Comparison of ENCODE assay signal across 30 mouse cellular contexts in the genomic region with DNA sequence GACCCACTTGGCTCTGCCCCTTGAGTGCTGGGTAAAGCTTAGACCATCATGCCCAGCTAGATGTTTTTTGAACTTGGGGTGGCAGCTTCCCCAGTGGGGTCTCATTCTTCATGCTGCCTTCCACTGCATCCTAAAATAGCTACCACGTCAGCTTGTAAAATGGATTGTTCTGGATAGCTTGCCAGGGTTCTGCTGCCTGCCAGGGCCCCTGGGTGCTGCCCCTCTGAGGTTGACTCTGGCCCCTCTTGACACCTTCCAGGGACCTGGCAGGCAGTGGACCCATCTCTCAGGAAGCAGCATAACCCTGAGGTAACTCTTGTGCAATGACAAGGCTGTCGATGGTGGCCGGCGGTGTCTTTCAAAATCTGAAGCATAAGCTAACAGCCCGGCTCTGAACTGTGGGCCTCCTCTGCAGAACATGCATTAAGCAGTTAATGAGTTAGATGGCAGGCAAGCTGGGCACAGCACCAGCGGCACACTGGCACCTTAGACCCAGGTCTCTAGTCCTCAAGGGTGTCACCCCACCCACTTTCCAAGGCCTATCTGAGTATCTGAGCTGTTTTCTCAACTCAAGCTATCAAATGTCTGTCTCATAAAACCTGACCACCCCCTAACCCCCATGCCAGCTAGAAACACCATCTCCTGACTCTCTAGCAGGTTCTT. TPM values are rescaled to one million over a fixed set of nuclear protein-coding genes. Genes with fewer than 3 reads are reported as not detected.
A peak's percentile ranks its signal among the peaks of the same experiment; 100 is the strongest.
DNase-seq lines count a peak whose midpoint lies in the region; ATAC-seq and TF ChIP-seq lines count a peak whose summit lies in the region.
"Had no signal": no experiment of that assay in that cellular context is flagged by ENCODE, and none has a peak within 500 bp of the region (broad histone marks: within the 10 kb centered on the region; RNA-seq: fewer than 3 reads in every experiment).

No protein-coding gene starts in this region.

- TF ChIP-seq CTCF in gastrocnemius, adult 2 months (IDR thresholded peaks at IDR 0.05): no peak
- TF ChIP-seq CTCF in bone marrow, adult 2 months (IDR thresholded peaks at IDR 0.05; ENCODE audit: control insufficient read depth, insufficient read depth, low read length): no peak

- H3K4me3 ChIP-seq in gastrocnemius, adult 2 months: peak overlapping the region; percentile 60
- H3K4me3 ChIP-seq in heart, embryonic 16.5 days (ENCODE audit: low read length): no peak overlapping the region
- no peak overlapping the region for H3K4me3 ChIP-seq in bone marrow, adult 2 months (replicated peaks; ENCODE audit: control insufficient read depth, low read depth, low read length)
- H3K4me3 ChIP-seq in liver, embryonic 16.5 days (ENCODE audit: low read depth, low read length): no peak overlapping the region
- H3K4me3 ChIP-seq: forebrain, embryonic 13.5 days; hindbrain, embryonic 10.5 days; limb, embryonic 13.5 days; lung, embryonic 15.5 days; stomach, embryonic 15.5 days had no signal

- H3K4me2 ChIP-seq in heart, embryonic 16.5 days (ENCODE audit: low read depth, low read length): no peak overlapping the region
- no peak overlapping the region for H3K4me2 ChIP-seq in liver, embryonic 16.5 days (ENCODE audit: low read depth, low read length)
- H3K4me2 ChIP-seq: forebrain, embryonic 13.5 days; limb, embryonic 13.5 days; lung, embryonic 15.5 days; stomach, embryonic 15.5 days had no signal

- DNase-seq in gastrocnemius, adult 2 months: peak; percentile 78
- DNase-seq in gastrocnemius, postnatal 36 days: no peak
- no peak for DNase-seq in heart, postnatal 10 days
- DNase-seq in retina, postnatal 1 day: no peak
- no peak for DNase-seq in lung, adult 18-20 months
- DNase-seq: adrenal gland, postnatal 10 days; cerebellum, adult 9-10 months; kidney, adult 11 months; kidney, postnatal 4 days; lung, postnatal 4 days; right cerebral cortex, adult 18-20 months; right cerebral cortex, postnatal 4 days; thymus, adult 18-20 months; thymus, postnatal 4 days had no signal

- ATAC-seq in heart, embryonic 16.5 days (replicated peaks; ENCODE audit: extremely low read depth, insufficient read depth, low FRiP score): no peak
- ATAC-seq in liver, embryonic 16.5 days (ENCODE audit: low read depth): no peak
- ATAC-seq: forebrain, embryonic 13.5 days; hindbrain, postnatal 0 days; midbrain, embryonic 16.5 days had no signal

- intact Hi-C loops in gastrocnemius, adult 2 months (cut with DNase I): no loop called here
- intact Hi-C loops in gastrocnemius, postnatal 36 days (cut with DNase I): no loop called here
- intact Hi-C loops in heart, postnatal 10 days (cut with DNase I): no loop called here

- H3K27ac ChIP-seq in gastrocnemius, adult 2 months: peak overlapping the region; percentile 97
- peak overlapping the region; percentile 60 for H3K27ac ChIP-seq in heart, embryonic 16.5 days (ENCODE audit: low read length)
- H3K27ac ChIP-seq in bone marrow, adult 2 months (ENCODE audit: control insufficient read depth, insufficient read depth, low read depth, low read length, poor library complexity): peak overlapping the region; percentile 66
- peak overlapping the region; percentile 15; the same call in 1 of the 2 replicates for H3K27ac ChIP-seq in liver, embryonic 16.5 days (ENCODE audit: low read length)
- H3K27ac ChIP-seq: forebrain, embryonic 13.5 days; hindbrain, embryonic 10.5 days; hindbrain, postnatal 0 days; limb, embryonic 13.5 days; lung, embryonic 15.5 days; stomach, embryonic 15.5 days had no signal

- H3K9me3 ChIP-seq in heart, embryonic 16.5 days (replicated peaks; ENCODE audit: control insufficient read depth, low read length): no peaks in the 10 kb centered on the region
- H3K9me3 ChIP-seq in liver, embryonic 16.5 days (replicated peaks; ENCODE audit: control insufficient read depth, low read length): no peaks in the 10 kb centered on the region
- H3K9me3 ChIP-seq: forebrain, embryonic 13.5 days; G1E; hindbrain, embryonic 10.5 days; limb, embryonic 13.5 days; lung, embryonic 15.5 days; stomach, embryonic 15.5 days had no signal

- no peak overlapping the region; the same call in 1 of the 2 replicates for H3K9ac ChIP-seq in heart, embryonic 16.5 days (ENCODE audit: low read length)
- H3K9ac ChIP-seq in liver, embryonic 16.5 days (ENCODE audit: low read depth, low read length): no peak overlapping the region
- H3K9ac ChIP-seq: forebrain, embryonic 13.5 days; limb, embryonic 13.5 days; lung, embryonic 15.5 days; stomach, embryonic 15.5 days had no signal

- peaks cover 45% of the 10 kb centered on the region for H3K4me1 ChIP-seq in heart, embryonic 16.5 days (ENCODE audit: control insufficient read depth, insufficient read depth, low read length)
- peaks cover 11% of the 10 kb centered on the region for H3K4me1 ChIP-seq in bone marrow, adult 2 months (ENCODE audit: control insufficient read depth, insufficient read depth, low read length)
- H3K4me1 ChIP-seq in liver, embryonic 16.5 days (ENCODE audit: control insufficient read depth, low read depth, low read length): peaks cover 34% of the 10 kb centered on the region

- H3K27me3 ChIP-seq in heart, embryonic 16.5 days (ENCODE audit: control insufficient read depth, insufficient read depth, low read length): no peaks in the 10 kb centered on the region
- no peaks in the 10 kb centered on the region for H3K27me3 ChIP-seq in liver, embryonic 16.5 days (ENCODE audit: control insufficient read depth, insufficient read depth, low read depth, low read length)
- H3K27me3 ChIP-seq: limb, embryonic 13.5 days; lung, embryonic 15.5 days; stomach, embryonic 15.5 days had no signal

- peaks cover 45% of the 10 kb centered on the region for H3K36me3 ChIP-seq in heart, embryonic 16.5 days (ENCODE audit: control insufficient read depth, insufficient read depth)
- H3K36me3 ChIP-seq in liver, embryonic 16.5 days (ENCODE audit: control insufficient read depth, insufficient read depth): peaks cover 66% of the 10 kb centered on the region

- no peak for TF ChIP-seq POLR2A in bone marrow, adult 2 months (IDR thresholded peaks at IDR 0.05; ENCODE audit: borderline replicate concordance, control insufficient read depth, low read depth, low read length)

- 82% methylated on average over 6 of the region's 6 CpGs for WGBS in heart, embryonic 16.5 days
- 42% methylated on average over 6 of the region's 6 CpGs for WGBS in bone marrow, adult 2 months
- WGBS in liver, embryonic 16.5 days (ENCODE audit: insufficient replicate concordance): 77% methylated on average over 6 of the region's 6 CpGs

RNA-seq across cellular contexts. Expression of a gene that starts 5.4 kb away (rescaled TPM):
- 1 to 10 TPM in 1 of 2 experiments, under 1 TPM in 1; 0.86 to 1.6 TPM for total RNA-seq in gastrocnemius, adult 2 months (2021)
- total RNA-seq in gastrocnemius, postnatal 36 days (2021): under 1 TPM; 0.57 to 0.89 TPM
- polyA plus RNA-seq in heart, embryonic 16.5 days (2015; fragmentation: Nextera tagmentation; extraction: Ambion mirVana): 0.92 and 2.4 TPM in 2 replicates
- 1 to 10 TPM; 1.5 to 2.5 TPM for total RNA-seq in heart, postnatal 10 days (2021)
- 9.5 and 12.3 TPM in 2 replicates for polyA plus RNA-seq in bone marrow, adult 2 months (2011; ENCODE audit: insufficient read depth, insufficient read length, low replicate concordance, missing spikeins)
- polyA plus RNA-seq in liver, embryonic 16.5 days (2015; fragmentation: Nextera tagmentation; extraction: Ambion mirVana): 0.38 and 0.64 TPM in 2 replicates
- total RNA-seq: hindbrain, postnatal 0 days had no signal

RNA-seq across cellular contexts. Expression of a gene that starts 5.4 kb away (rescaled TPM):
- total RNA-seq in gastrocnemius, adult 2 months (2021): 100 to 1,000 TPM; 169 to 173 TPM
- total RNA-seq in gastrocnemius, postnatal 36 days (2021): 100 to 1,000 TPM; 155 to 161 TPM
- polyA plus RNA-seq in heart, embryonic 16.5 days (2015; fragmentation: Nextera tagmentation; extraction: Ambion mirVana): 111 and 133 TPM in 2 replicates
- 100 to 1,000 TPM; 100 to 105 TPM for total RNA-seq in heart, postnatal 10 days (2021)
- polyA plus RNA-seq in bone marrow, adult 2 months (2011; ENCODE audit: insufficient read depth, insufficient read length, low replicate concordance, missing spikeins): 56.0 and 120 TPM in 2 replicates
- polyA plus RNA-seq in liver, embryonic 16.5 days (2015; fragmentation: Nextera tagmentation; extraction: Ambion mirVana): 48.6 and 55.5 TPM in 2 replicates

RNA-seq across cellular contexts. Expression of a gene that starts 10.9 kb away (rescaled TPM):
- 1 to 10 TPM; 3.1 to 3.3 TPM for total RNA-seq in gastrocnemius, adult 2 months (2021)
- 1 to 10 TPM; 2.7 to 3.0 TPM for total RNA-seq in gastrocnemius, postnatal 36 days (2021)
- 17.5 and 20.8 TPM in 2 replicates for polyA plus RNA-seq in heart, embryonic 16.5 days (2015; fragmentation: Nextera tagmentation; extraction: Ambion mirVana)
- 1 to 10 TPM; 7.4 to 10.0 TPM for total RNA-seq in heart, postnatal 10 days (2021)
- polyA plus RNA-seq in bone marrow, adult 2 months (2011; ENCODE audit: insufficient read depth, insufficient read length, low replicate concordance, missing spikeins): 16.9 and 21.8 TPM in 2 replicates
- polyA plus RNA-seq in liver, embryonic 16.5 days (2015; fragmentation: Nextera tagmentation; extraction: Ambion mirVana): 14.6 and 15.4 TPM in 2 replicates

RNA-seq across cellular contexts. Expression of a gene that starts 11.1 kb away (rescaled TPM):
- total RNA-seq in gastrocnemius, adult 2 months (2021): 1 to 10 TPM; 2.5 to 2.8 TPM
- 1 to 10 TPM; 4.5 TPM for total RNA-seq in gastrocnemius, postnatal 36 days (2021)
- 108 and 114 TPM in 2 replicates for polyA plus RNA-seq in heart, embryonic 16.5 days (2015; fragmentation: Nextera tagmentation; extraction: Ambion mirVana)
- total RNA-seq in heart, postnatal 10 days (2021): 10 to 100 TPM; 22.9 to 27.9 TPM
- polyA plus RNA-seq in bone marrow, adult 2 months (2011; ENCODE audit: insufficient read depth, insufficient read length, low replicate concordance, missing spikeins): 145 and 156 TPM in 2 replicates
- 120 and 127 TPM in 2 replicates for polyA plus RNA-seq in liver, embryonic 16.5 days (2015; fragmentation: Nextera tagmentation; extraction: Ambion mirVana)

RNA-seq across cellular contexts. Expression of a gene that starts 17.4 kb away (rescaled TPM):
- total RNA-seq in gastrocnemius, adult 2 months (2021): not detected
- total RNA-seq in gastrocnemius, postnatal 36 days (2021): not detected
- 0.32 and 0.39 TPM in 2 replicates for polyA plus RNA-seq in heart, embryonic 16.5 days (2015; fragmentation: Nextera tagmentation; extraction: Ambion mirVana)
- not detected for total RNA-seq in heart, postnatal 10 days (2021)
- polyA plus RNA-seq in bone marrow, adult 2 months (2011; ENCODE audit: insufficient read depth, insufficient read length, low replicate concordance, missing spikeins): 13.5 and 16.7 TPM in 2 replicates
- 74.2 and 77.0 TPM in 2 replicates for polyA plus RNA-seq in liver, embryonic 16.5 days (2015; fragmentation: Nextera tagmentation; extraction: Ambion mirVana)
- total RNA-seq: gastrocnemius, adult 18-20 months; hindbrain, postnatal 0 days; left cerebral cortex, adult 18-20 months had no signal
- polyA plus RNA-seq: embryonic facial prominence, embryonic 14.5 days; forebrain, embryonic 13.5 days; gonadal fat pad, adult 2 months; hindbrain, postnatal 0 days; midbrain, embryonic 16.5 days; neural tube, embryonic 14.5 days had no signal

Comparison
In these comparisons a context has a peak if more than half of its experiments do, and no peak if none do; other contexts are left out.
1. H3K27ac ChIP-seq: peak in every context shown above with its lines; median percentile 97 in gastrocnemius, adult 2 months; 66 in bone marrow, adult 2 months; 60 in heart, embryonic 16.5 days; 15 in liver, embryonic 16.5 days.